Mouse (Mus musculus) forebrain, embryonic 10.5 days (tissue): Measurements from ENCODE around the gene Best1. TPM values are rescaled to one million over a fixed set of nuclear protein-coding genes. Genes with fewer than 3 reads are reported as not detected.

ENCODE experiments used
- DNase-seq: peaks from one replicate; pipeline ENCODE4 v3.0.0-alpha.2; 2017; ENCODE audit warnings: low spot score; ENCODE audit errors: extremely low spot score
- H3K27ac ChIP-seq: fragments of 300-500 bp; sonication (generic); 2 replicates; pipeline ENCODE4 v1.5.1; 2016; ENCODE audit warnings: mild to moderate bottlenecking
- H3K27me3 ChIP-seq: fragments of 300-500 bp; sonication (generic); 2 replicates; pipeline ENCODE4 v1.6.1; 2016; ENCODE audit warnings: mild to moderate bottlenecking; ENCODE audit not compliant: poor library complexity, severe bottlenecking
- H3K36me3 ChIP-seq: fragments of 300-500 bp; sonication (generic); replicated peaks from 2 replicates; pipeline ENCODE4 v1.6.1; 2016; ENCODE audit warnings: mild to moderate bottlenecking, moderate library complexity
- H3K4me1 ChIP-seq: fragments of 300-500 bp; sonication (generic); 2 replicates; pipeline ENCODE4 v1.6.1; 2016
- H3K4me3 ChIP-seq: fragments of 300-500 bp; sonication (generic); 2 replicates; pipeline ENCODE4 v1.5.1; 2016; ENCODE audit warnings: mild to moderate bottlenecking, moderate library complexity
- H3K9me3 ChIP-seq: fragments of 300-500 bp; sonication (generic); 2 replicates; pipeline ENCODE4 v1.6.1; 2016; ENCODE audit warnings: mild to moderate bottlenecking, moderate library complexity
- WGBS: fragments of 180-500 bp; shearing (Covaris S2); methylation state at CpG from one replicate; pipeline ENCODE4 v1.1.7; 2016; 5-methylcytosine and 5-hydroxymethylcytosine counted together
- polyA plus RNA-seq: library from polyadenylated mRNA; unstranded; fragments of >200 nt; fragmentation: Nextera tagmentation; extraction: Ambion mirVana; gene quantifications from 2 replicates; pipeline ENCODE4 v1.2.1, GENCODE M21; 2016

The Best1 gene
- polyA plus RNA-seq, 1 experiment from 2014 or later = 2.1 TPM

GRCm38 (mm10) chr19:9966096-9966867 lies 35.2 kb downstream of the Best1 start:
- Histone ChIP-seq H3K36me3 (no peaks in the 10 kb centered on the region), H3K27ac (no peak overlapping the region), H3K4me3 (no peak overlapping the region), H3K4me1 (peaks cover 5% of the 10 kb centered on the region), H3K9me3 (no peaks in the 10 kb centered on the region), H3K27me3 (no peaks in the 10 kb centered on the region)
- DNase-seq = no peak
- WGBS = 77% methylated on average over 2 of the region's 2 CpGs

GRCm38 (mm10) chr19:9964205-9964916 lies 37.1 kb downstream of the Best1 start:
- no peak overlapping the region for H3K27ac ChIP-seq
- WGBS = 33% methylated on average over 7 of the region's 7 CpGs
- H3K4me3 ChIP-seq = no peak overlapping the region
- H3K9me3 ChIP-seq = no peaks in the 10 kb centered on the region
- no peaks in the 10 kb centered on the region for H3K27me3 ChIP-seq
- H3K36me3 ChIP-seq = no peaks in the 10 kb centered on the region
- H3K4me1 ChIP-seq = peaks cover 5% of the 10 kb centered on the region
- DNase-seq = no peak

- H3K27ac ChIP-seq = no peak overlapping the region
- no peaks in the 10 kb centered on the region for H3K27me3 ChIP-seq
- no peak for DNase-seq
- peaks cover 5% of the 10 kb centered on the region for H3K4me1 ChIP-seq
- H3K36me3 ChIP-seq = no peaks in the 10 kb centered on the region
- H3K9me3 ChIP-seq = no peaks in the 10 kb centered on the region
- WGBS = 89% methylated on average over 5 of the region's 5 CpGs
- H3K4me3 ChIP-seq = no peak overlapping the region
Measured at GRCm38 (mm10) chr19:9960769-9961168, 40.7 kb downstream of the Best1 start.

- H3K4me3 ChIP-seq = no peak overlapping the region
- WGBS = 90% methylated on average over 5 of the region's 5 CpGs
Measured at GRCm38 (mm10) chr19:9957965-9958364, 43.5 kb downstream of the Best1 start.

GRCm38 (mm10) chr19:9956624-9957388 lies 44.6 kb downstream of the Best1 start:
- no peaks in the 10 kb centered on the region for H3K9me3 ChIP-seq
- H3K4me3 ChIP-seq = no peak overlapping the region
- WGBS = 82% methylated on average over 4 of the region's 4 CpGs
- H3K27ac ChIP-seq = no peak overlapping the region
- DNase-seq = no peak
- H3K4me1 ChIP-seq = peaks cover 14% of the 10 kb centered on the region
- H3K36me3 ChIP-seq = no peaks in the 10 kb centered on the region
- no peaks in the 10 kb centered on the region for H3K27me3 ChIP-seq

More at GRCm38 (mm10) chr19:9957965-9958364, 43.5 kb downstream of the Best1 start:
- no peak for DNase-seq
- Histone ChIP-seq H3K27ac (no peak overlapping the region), H3K9me3 (no peaks in the 10 kb centered on the region), H3K36me3 (no peaks in the 10 kb centered on the region), H3K4me1 (peaks cover 14% of the 10 kb centered on the region), H3K27me3 (no peaks in the 10 kb centered on the region)

GRCm38 (mm10) chr19:9955438-9955837 lies 46.0 kb downstream of the Best1 start:
- DNase-seq = no peak
- H3K27me3 ChIP-seq = no peaks in the 10 kb centered on the region
- H3K4me1 ChIP-seq = peaks cover 14% of the 10 kb centered on the region
- WGBS = 87% methylated on average over 1 of the region's 1 CpGs
- peak overlapping the region; percentile 67; the same call in 1 of the 2 replicates for H3K27ac ChIP-seq
- no peak overlapping the region for H3K4me3 ChIP-seq
- H3K36me3 ChIP-seq = no peaks in the 10 kb centered on the region
- no peaks in the 10 kb centered on the region for H3K9me3 ChIP-seq

- peak overlapping the region; percentile 67 for H3K27ac ChIP-seq
Measured at GRCm38 (mm10) chr19:9954811-9955202, 46.6 kb downstream of the Best1 start.

GRCm38 (mm10) chr19:9954055-9954810 lies 47.2 kb downstream of the Best1 start:
- WGBS = 59% methylated on average over 7 of the region's 7 CpGs
- peaks cover 14% of the 10 kb centered on the region for H3K4me1 ChIP-seq
- H3K4me3 ChIP-seq = no peak overlapping the region
- H3K9me3 ChIP-seq = no peaks in the 10 kb centered on the region
- H3K27me3 ChIP-seq = no peaks in the 10 kb centered on the region
- peak overlapping the region; percentile 67 for H3K27ac ChIP-seq
- DNase-seq = no peak
- no peaks in the 10 kb centered on the region for H3K36me3 ChIP-seq

More at GRCm38 (mm10) chr19:9954811-9955202, 46.6 kb downstream of the Best1 start:
- no peak overlapping the region for H3K4me3 ChIP-seq
- peaks cover 14% of the 10 kb centered on the region for H3K4me1 ChIP-seq
- WGBS = 45% methylated on average over 5 of the region's 5 CpGs
- no peaks in the 10 kb centered on the region for H3K27me3 ChIP-seq
- no peak for DNase-seq
- no peaks in the 10 kb centered on the region for H3K9me3 ChIP-seq
- H3K36me3 ChIP-seq = no peaks in the 10 kb centered on the region

GRCm38 (mm10) chr19:9952912-9953311 lies 48.5 kb downstream of the Best1 start:
- H3K4me3 ChIP-seq = no peak overlapping the region

GRCm38 (mm10) chr19:9952390-9952789 lies 49.0 kb downstream of the Best1 start:
- Histone ChIP-seq H3K27ac (no peak overlapping the region), H3K27me3 (no peaks in the 10 kb centered on the region), H3K9me3 (no peaks in the 10 kb centered on the region), H3K36me3 (no peaks in the 10 kb centered on the region), H3K4me3 (no peak overlapping the region), H3K4me1 (peaks cover 14% of the 10 kb centered on the region)
- no peak for DNase-seq
- 75% methylated on average over 3 of the region's 3 CpGs for WGBS

More at GRCm38 (mm10) chr19:9952912-9953311, 48.5 kb downstream of the Best1 start:
- Histone ChIP-seq H3K4me1 (peaks cover 14% of the 10 kb centered on the region), H3K27ac (no peak overlapping the region), H3K36me3 (no peaks in the 10 kb centered on the region), H3K27me3 (no peaks in the 10 kb centered on the region), H3K9me3 (no peaks in the 10 kb centered on the region)
- WGBS = 90% methylated on average over 3 of the region's 3 CpGs
- DNase-seq = no peak

- no peak overlapping the region for H3K4me3 ChIP-seq
- no peak overlapping the region for H3K27ac ChIP-seq
- no peaks in the 10 kb centered on the region for H3K27me3 ChIP-seq
- no peak for DNase-seq
- no peaks in the 10 kb centered on the region for H3K36me3 ChIP-seq
- peaks cover 14% of the 10 kb centered on the region for H3K4me1 ChIP-seq
- WGBS = 93% methylated on average over 3 of the region's 3 CpGs
- no peaks in the 10 kb centered on the region for H3K9me3 ChIP-seq
Measured at GRCm38 (mm10) chr19:9946986-9947385, 54.4 kb downstream of the Best1 start.
